Mouse (Mus musculus): ENCODE results near the gene Il1rapl2. TPM values are rescaled to one million over a fixed set of nuclear protein-coding genes. Genes with fewer than 3 reads are reported as not detected.

The Il1rapl2 gene
- polyA plus RNA-seq (2012; rRNA removed), result not detected in 2 replicates

DNA sequence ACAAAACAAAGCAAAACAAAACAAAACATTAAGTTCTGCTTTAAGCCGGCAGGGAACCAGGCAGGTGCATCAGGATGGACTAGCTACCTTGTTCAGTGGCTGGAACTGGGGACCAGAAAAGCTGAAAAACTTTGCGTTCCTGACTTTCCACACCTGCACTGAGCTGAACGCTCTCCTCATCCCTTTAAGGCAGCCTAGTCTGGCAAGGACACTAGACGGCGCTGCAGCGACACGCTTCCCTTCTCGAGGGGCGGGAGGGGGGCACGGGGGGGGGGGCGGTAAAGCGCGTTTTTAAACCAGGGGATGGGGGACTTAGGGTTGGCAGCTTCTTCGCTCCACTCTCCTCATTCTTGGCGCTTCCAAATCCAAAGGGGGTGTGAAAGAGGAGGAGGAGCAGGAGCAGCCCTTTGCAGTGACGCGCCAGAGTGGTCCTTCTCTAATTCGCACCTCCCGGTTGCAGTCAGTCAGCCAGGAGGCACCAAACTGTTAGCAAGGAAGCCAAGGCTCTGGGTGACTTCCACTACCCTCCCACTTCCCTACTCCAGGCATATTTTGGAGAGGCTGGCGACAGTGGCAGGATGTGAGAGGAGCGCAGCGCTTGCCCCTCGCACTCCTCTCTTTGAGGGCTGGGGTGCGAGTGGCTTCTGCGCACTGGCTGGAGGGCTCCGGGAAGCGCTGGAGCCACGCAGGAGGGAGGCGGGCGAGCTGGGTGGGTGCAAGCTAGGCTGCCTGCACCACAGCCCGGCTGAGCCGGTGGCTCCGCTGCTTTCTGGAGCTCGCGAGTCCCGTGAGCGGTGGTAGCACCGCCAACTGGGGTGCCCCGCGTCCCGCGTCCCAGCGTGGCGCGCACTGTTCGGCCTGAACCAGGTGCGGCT lies at the start of gene Il1rapl2:
Il1rapl2 (plus strand) TSS at position 288 of the 875 bp plus-strand sequence.
- Histone ChIP-seq H3K4me1 (ENCODE audit: control insufficient read depth, insufficient read depth, low read length) (no peaks in the 10 kb centered on the region), H3K27ac (ENCODE audit: insufficient read depth, low read depth, low read length) (no peak within 1 kb of the TSS), H3K27me3 (replicated peaks; ENCODE audit: control insufficient read depth, insufficient read depth, low read length) (no peaks in the 10 kb centered on the region), H3K4me3 (ENCODE audit: insufficient read depth, low read depth, low read length) (no peak within 1 kb of the TSS), H3K36me3 (ENCODE audit: control insufficient read depth, insufficient read depth, low read length) (no peaks in the 10 kb centered on the region)
- no peak for DNase-seq
- TF ChIP-seq POLR2A (IDR thresholded peaks at IDR 0.05; ENCODE audit: low read depth, low read length) (no peak), CTCF (conservative IDR thresholded peaks at IDR 0.05; ENCODE audit: insufficient read depth, insufficient read length, low read depth, low read length) (no peak)
- WGBS, result under 1% methylated on average over 43 of the region's 47 CpGs

DNA sequence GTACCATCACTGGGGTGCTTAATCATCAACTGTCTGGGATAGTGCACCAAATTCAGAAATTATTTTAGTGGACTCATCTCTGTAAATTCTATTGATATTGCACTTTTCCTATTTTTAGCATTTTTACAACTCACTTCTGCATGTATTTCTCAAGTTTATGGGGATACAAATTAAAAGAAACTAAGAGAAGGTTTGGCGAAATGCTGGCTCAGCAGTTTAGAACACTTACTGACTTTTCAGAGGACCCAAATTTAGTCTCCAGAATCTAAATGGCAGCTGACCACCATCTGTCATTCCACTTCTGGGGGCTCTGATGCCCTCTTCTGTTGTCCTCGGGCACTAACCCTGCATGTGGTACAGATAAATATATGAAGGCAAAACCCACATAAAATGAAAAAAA lies 22.1 kb upstream of the Il1rapl2 start:
- no peaks in the 10 kb centered on the region for H3K4me1 ChIP-seq (ENCODE audit: control insufficient read depth, insufficient read depth, low read length)
- H3K27ac ChIP-seq (ENCODE audit: insufficient read depth, low read depth, low read length), result no peak overlapping the region
- WGBS, result 74% methylated on average over 2 of the region's 2 CpGs
- TF ChIP-seq POLR2A (IDR thresholded peaks at IDR 0.05; ENCODE audit: low read depth, low read length), result no peak
- TF ChIP-seq CTCF (conservative IDR thresholded peaks at IDR 0.05; ENCODE audit: insufficient read depth, insufficient read length, low read depth, low read length), result no peak
- DNase-seq, result no peak
- no peak overlapping the region for H3K4me3 ChIP-seq (ENCODE audit: insufficient read depth, low read depth, low read length)
- H3K27me3 ChIP-seq (replicated peaks; ENCODE audit: control insufficient read depth, insufficient read depth, low read length), result no peaks in the 10 kb centered on the region
- H3K36me3 ChIP-seq (ENCODE audit: control insufficient read depth, insufficient read depth, low read length), result no peaks in the 10 kb centered on the region

DNA sequence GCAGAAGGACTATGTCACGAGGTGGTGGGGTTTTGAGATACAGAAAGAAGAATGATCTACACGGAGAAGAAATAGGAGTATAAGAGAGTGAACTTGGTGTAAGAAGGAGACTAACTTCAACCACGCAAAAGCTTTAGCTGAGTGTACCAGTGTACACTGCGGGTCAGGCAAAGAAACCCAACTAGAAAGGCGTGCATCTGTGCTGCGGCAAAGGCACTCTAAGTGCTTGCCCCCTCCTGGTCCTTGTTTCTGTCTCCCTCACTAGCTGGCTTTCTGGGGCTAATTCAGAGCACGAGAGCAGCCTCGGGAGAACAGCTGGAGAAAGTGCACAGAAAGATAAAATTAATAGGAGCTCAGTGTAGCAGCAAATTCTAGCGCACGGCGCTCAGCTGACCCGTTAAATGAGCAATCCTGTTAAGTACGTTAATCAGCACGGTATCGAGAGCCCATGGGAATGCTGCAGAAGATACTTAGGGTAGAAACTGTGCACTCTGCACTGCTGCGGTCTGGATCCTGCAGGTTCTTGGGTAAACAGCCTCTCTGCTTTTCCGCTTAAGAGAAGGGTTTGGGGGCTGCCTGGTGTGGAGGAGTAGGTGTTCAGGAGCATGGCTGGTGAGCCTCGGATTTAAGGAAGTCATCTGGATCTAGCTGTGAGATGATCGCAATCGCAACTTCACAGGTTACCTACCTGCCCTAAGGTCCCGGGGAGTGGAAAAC lies 778 bp upstream of the Il1rapl2 start:
- Histone ChIP-seq H3K4me3 (ENCODE audit: insufficient read depth, low read depth, low read length) (no peak overlapping the region), H3K27me3 (replicated peaks; ENCODE audit: control insufficient read depth, insufficient read depth, low read length) (no peaks in the 10 kb centered on the region), H3K27ac (ENCODE audit: insufficient read depth, low read depth, low read length) (no peak overlapping the region), H3K4me1 (ENCODE audit: control insufficient read depth, insufficient read depth, low read length) (no peaks in the 10 kb centered on the region), H3K36me3 (ENCODE audit: control insufficient read depth, insufficient read depth, low read length) (no peaks in the 10 kb centered on the region)
- no peak for DNase-seq
- no peak for TF ChIP-seq CTCF (conservative IDR thresholded peaks at IDR 0.05; ENCODE audit: insufficient read depth, insufficient read length, low read depth, low read length)
- TF ChIP-seq POLR2A (IDR thresholded peaks at IDR 0.05; ENCODE audit: low read depth, low read length), result no peak
- WGBS, result 5% methylated on average over 21 of the region's 21 CpGs

DNA sequence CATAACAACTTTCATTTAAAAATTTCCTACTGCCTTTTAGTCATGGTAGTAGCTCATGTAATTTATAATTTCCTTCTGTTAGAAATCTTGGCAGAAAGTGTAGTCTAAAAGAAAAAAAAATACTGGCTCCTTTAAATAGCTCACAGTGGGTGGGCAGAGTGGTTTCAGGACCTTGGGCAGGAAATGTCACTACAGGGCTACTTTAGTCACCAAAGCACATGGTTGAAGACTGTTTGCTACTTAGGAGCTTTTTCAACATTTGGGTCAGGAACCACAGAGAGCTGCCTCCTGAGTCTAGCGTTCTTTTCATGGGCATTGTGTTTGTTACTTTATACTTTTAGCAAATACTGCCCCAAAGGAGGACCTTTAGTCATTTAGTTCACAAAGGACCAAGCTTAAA lies 12.2 kb downstream of the Il1rapl2 start:
- H3K27me3 ChIP-seq (replicated peaks; ENCODE audit: control insufficient read depth, insufficient read depth, low read length), result no peaks in the 10 kb centered on the region
- H3K4me3 ChIP-seq (ENCODE audit: insufficient read depth, low read depth, low read length), result no peak overlapping the region
- WGBS, result 15% methylated on average over 1 of the region's 1 CpGs
- H3K4me1 ChIP-seq (ENCODE audit: control insufficient read depth, insufficient read depth, low read length), result no peaks in the 10 kb centered on the region
- H3K27ac ChIP-seq (ENCODE audit: insufficient read depth, low read depth, low read length), result no peak overlapping the region
- TF ChIP-seq CTCF (conservative IDR thresholded peaks at IDR 0.05; ENCODE audit: insufficient read depth, insufficient read length, low read depth, low read length) (no peak), POLR2A (IDR thresholded peaks at IDR 0.05; ENCODE audit: low read depth, low read length) (no peak)
- DNase-seq, result no peak
- no peaks in the 10 kb centered on the region for H3K36me3 ChIP-seq (ENCODE audit: control insufficient read depth, insufficient read depth, low read length)

DNA sequence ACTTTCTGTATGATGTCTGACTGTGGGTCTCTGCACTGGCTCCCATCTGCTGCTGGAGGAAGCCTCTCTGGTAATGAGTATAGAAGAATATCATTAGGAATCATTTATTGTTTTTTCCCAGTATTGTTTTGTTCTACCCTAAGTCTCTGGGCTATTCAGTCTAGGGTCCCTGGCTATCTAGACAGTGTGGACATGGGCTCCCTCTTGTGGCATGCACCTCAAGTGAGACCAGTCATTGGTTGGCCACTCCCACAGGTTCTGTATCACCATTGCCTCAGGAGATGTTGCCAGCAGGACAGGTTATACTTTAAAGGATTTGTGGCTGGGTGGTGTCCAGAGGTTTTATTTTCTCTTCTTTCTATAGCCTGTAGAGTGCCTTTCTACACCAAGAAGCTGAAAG lies 50.3 kb downstream of the Il1rapl2 start:
- Histone ChIP-seq H3K36me3 (ENCODE audit: control insufficient read depth, insufficient read depth, low read length) (no peaks in the 10 kb centered on the region), H3K27me3 (replicated peaks; ENCODE audit: control insufficient read depth, insufficient read depth, low read length) (no peaks in the 10 kb centered on the region), H3K4me1 (ENCODE audit: control insufficient read depth, insufficient read depth, low read length) (no peaks in the 10 kb centered on the region), H3K4me3 (ENCODE audit: insufficient read depth, low read depth, low read length) (no peak overlapping the region), H3K27ac (ENCODE audit: insufficient read depth, low read depth, low read length) (no peak overlapping the region)
- no peak for DNase-seq
- TF ChIP-seq POLR2A (IDR thresholded peaks at IDR 0.05; ENCODE audit: low read depth, low read length), result no peak
- TF ChIP-seq CTCF (conservative IDR thresholded peaks at IDR 0.05; ENCODE audit: insufficient read depth, insufficient read length, low read depth, low read length), result no peak

DNA sequence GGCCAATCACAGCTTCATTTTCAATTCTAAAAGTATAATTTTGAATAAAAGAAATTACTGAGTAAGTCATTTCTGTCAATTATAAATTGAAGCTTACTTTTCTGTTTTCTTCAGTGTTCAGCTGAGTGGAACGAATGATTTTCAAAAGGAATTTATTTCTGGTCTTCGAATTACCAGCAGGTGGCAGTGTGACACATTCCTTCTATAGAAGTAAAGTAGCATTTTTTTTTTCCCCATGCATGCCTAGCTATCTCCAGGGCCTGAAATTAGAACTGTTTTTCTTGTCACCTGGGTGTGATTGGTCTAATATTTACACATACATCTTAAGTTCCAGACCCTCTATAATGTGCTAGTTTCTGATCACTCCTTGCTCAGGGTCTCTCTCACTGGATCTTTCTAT lies 96.6 kb downstream of the Il1rapl2 start:
- peak; percentile 19 for DNase-seq
- H3K4me3 ChIP-seq (ENCODE audit: insufficient read depth, low read depth, low read length), result no peak overlapping the region
- TF ChIP-seq CTCF (conservative IDR thresholded peaks at IDR 0.05; ENCODE audit: insufficient read depth, insufficient read length, low read depth, low read length), result no peak
- no peak for TF ChIP-seq POLR2A (IDR thresholded peaks at IDR 0.05; ENCODE audit: low read depth, low read length)
- H3K27me3 ChIP-seq (replicated peaks; ENCODE audit: control insufficient read depth, insufficient read depth, low read length), result no peaks in the 10 kb centered on the region
- H3K36me3 ChIP-seq (ENCODE audit: control insufficient read depth, insufficient read depth, low read length), result no peaks in the 10 kb centered on the region
- no peak overlapping the region for H3K27ac ChIP-seq (ENCODE audit: insufficient read depth, low read depth, low read length)
- H3K4me1 ChIP-seq (ENCODE audit: control insufficient read depth, insufficient read depth, low read length), result no peaks in the 10 kb centered on the region
- 8% methylated on average over 2 of the region's 2 CpGs for WGBS

DNA sequence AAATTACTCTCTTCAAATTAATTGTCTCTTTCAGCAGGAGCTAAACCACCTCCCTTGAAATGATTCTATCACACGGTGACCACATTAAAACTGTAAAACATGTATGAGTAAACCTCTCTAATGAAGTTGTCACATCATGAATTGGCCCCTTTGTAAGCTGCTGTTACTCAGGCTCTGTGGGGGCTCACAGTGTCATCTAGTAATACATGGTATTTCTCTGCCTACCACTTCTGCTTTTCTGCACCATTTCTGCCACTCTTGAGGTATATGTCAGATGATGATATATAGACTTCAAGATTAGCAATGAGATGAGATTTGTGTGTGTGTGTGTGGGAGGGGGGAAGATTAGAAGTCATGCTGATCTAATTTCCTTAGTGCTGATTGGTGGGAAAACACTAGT lies 117.6 kb downstream of the Il1rapl2 start:
- Histone ChIP-seq H3K4me1 (ENCODE audit: control insufficient read depth, insufficient read depth, low read length) (no peaks in the 10 kb centered on the region), H3K4me3 (ENCODE audit: insufficient read depth, low read depth, low read length) (no peak overlapping the region), H3K27me3 (replicated peaks; ENCODE audit: control insufficient read depth, insufficient read depth, low read length) (no peaks in the 10 kb centered on the region), H3K27ac (ENCODE audit: insufficient read depth, low read depth, low read length) (no peak overlapping the region), H3K36me3 (ENCODE audit: control insufficient read depth, insufficient read depth, low read length) (no peaks in the 10 kb centered on the region)
- WGBS, result 67% methylated on average over 1 of the region's 1 CpGs
- TF ChIP-seq POLR2A (IDR thresholded peaks at IDR 0.05; ENCODE audit: low read depth, low read length) (no peak), CTCF (conservative IDR thresholded peaks at IDR 0.05; ENCODE audit: insufficient read depth, insufficient read length, low read depth, low read length) (no peak)
- DNase-seq, result no peak

Measured in kidney, adult 2 months (tissue).